12 mouse cellular contexts compared by ENCODE assay signal in genomic region chr13:97375501-97376231, GRCm38 (mm10).
DNase-seq lines count a peak whose midpoint lies in the region; ATAC-seq lines count a peak whose summit lies in the region.
"Had no signal": no experiment of that assay in that cellular context is flagged by ENCODE, and none has a peak within 500 bp of the region (broad histone marks: within the 10 kb centered on the region; RNA-seq: fewer than 3 reads in every experiment).

No protein-coding gene starts in this region.

- WGBS in forebrain, embryonic 10.5 days, result 63% methylated on average over 14 of the region's 14 CpGs
- 57% methylated on average over 14 of the region's 14 CpGs for WGBS in forebrain, embryonic 15.5 days

- H3K9ac ChIP-seq in forebrain, embryonic 15.5 days (replicated peaks), result no peak overlapping the region

- ATAC-seq in forebrain, embryonic 15.5 days (replicated peaks), result no peak
- ATAC-seq in megakaryocyte progenitor cell, adult 5-6 weeks (replicated peaks; ENCODE audit: poor library complexity), result no peak

- DNase-seq in forebrain, embryonic 10.5 days (ENCODE audit: extremely low spot score, low spot score), result no peak
- DNase-seq in testis, postnatal 10 days (ENCODE audit: low spot score), result peak; percentile 37
- DNase-seq in testis, postnatal 14 days (ENCODE audit: low spot score), result no peak
- peak; percentile 66 for DNase-seq in lung, postnatal 36 days
- DNase-seq in yolk sac, embryonic 10.5 days (ENCODE audit: low spot score), result peak; percentile 57
- no peak for DNase-seq in layer of hippocampus, postnatal 25 days (ENCODE audit: extremely low spot score in 1 of 2, low spot score in 1 of 2)
- DNase-seq: adrenal gland, postnatal 25 days; cerebellum, postnatal 25 days had no signal

- peak overlapping the region; percentile 70 for H3K27ac ChIP-seq in forebrain, embryonic 10.5 days
- H3K27ac ChIP-seq in forebrain, embryonic 15.5 days (replicated peaks), result no peak overlapping the region
- H3K27ac ChIP-seq: macrophage had no signal

- H3K36me3 ChIP-seq in forebrain, embryonic 10.5 days (replicated peaks), result no peaks in the 10 kb centered on the region
- no peaks in the 10 kb centered on the region for H3K36me3 ChIP-seq in forebrain, embryonic 15.5 days

- no peak overlapping the region for H3K4me2 ChIP-seq in forebrain, embryonic 15.5 days (replicated peaks)
- H3K4me2 ChIP-seq: heart, embryonic 11.5 days had no signal

- no peaks in the 10 kb centered on the region for H3K9me3 ChIP-seq in forebrain, embryonic 10.5 days
- H3K9me3 ChIP-seq in forebrain, embryonic 15.5 days, result no peaks in the 10 kb centered on the region

- H3K4me1 ChIP-seq in forebrain, embryonic 10.5 days, result peaks cover 17% of the 10 kb centered on the region
- peaks cover 9% of the 10 kb centered on the region; the same call in 1 of the 2 replicates for H3K4me1 ChIP-seq in forebrain, embryonic 15.5 days

- H3K27me3 ChIP-seq in forebrain, embryonic 10.5 days (ENCODE audit: poor library complexity, severe bottlenecking), result no peaks in the 10 kb centered on the region
- no peaks in the 10 kb centered on the region for H3K27me3 ChIP-seq in forebrain, embryonic 15.5 days

- no peak overlapping the region for H3K4me3 ChIP-seq in forebrain, embryonic 10.5 days
- no peak overlapping the region for H3K4me3 ChIP-seq in forebrain, embryonic 15.5 days

Comparison
In these comparisons a context has a peak if more than half of its experiments do, and no peak if none do; other contexts are left out.
1. DNase-seq: peak in testis, postnatal 10 days (single experiment), lung, postnatal 36 days (single experiment) and yolk sac, embryonic 10.5 days (single experiment); none in forebrain, embryonic 10.5 days (single experiment), testis, postnatal 14 days (single experiment) and layer of hippocampus, postnatal 25 days (0 of 2).